Mouse (Mus musculus) right cerebral cortex, postnatal 14 days (tissue): ENCODE measurements around the gene Zfhx3.

Experiments used
- DNase-seq: peaks from one replicate; pipeline ENCODE4 v3.0.0; 2022

The Zfhx3 gene

GRCm38 (mm10) chr8:108724818-108725506, 782.5 kb downstream of the Zfhx3 start:
- DNase-seq: no peak

- no peak for DNase-seq
These were observed 783.2 kb downstream of the Zfhx3 start for GRCm38 (mm10) chr8:108725631-108726030.

- DNase-seq: no peak
These were observed 784.2 kb downstream of the Zfhx3 start for GRCm38 (mm10) chr8:108726541-108727241.

GRCm38 (mm10) chr8:108729169-108729568, 786.7 kb downstream of the Zfhx3 start:
- no peak for DNase-seq

GRCm38 (mm10) chr8:108729667-108730329, 787.4 kb downstream of the Zfhx3 start:
- DNase-seq: no peak

- DNase-seq: no peak
These were observed 788.5 kb downstream of the Zfhx3 start for GRCm38 (mm10) chr8:108730907-108731440.

- no peak for DNase-seq
These were observed 790.1 kb downstream of the Zfhx3 start for GRCm38 (mm10) chr8:108732500-108732899.

GRCm38 (mm10) chr8:108733385-108733784, 790.9 kb downstream of the Zfhx3 start:
- no peak for DNase-seq

GRCm38 (mm10) chr8:108736442-108736841, 794.0 kb downstream of the Zfhx3 start:
- DNase-seq: no peak

- no peak for DNase-seq
These were observed 795.7 kb downstream of the Zfhx3 start for GRCm38 (mm10) chr8:108738179-108738578.

- DNase-seq: no peak
These were observed 797.1 kb downstream of the Zfhx3 start for GRCm38 (mm10) chr8:108739517-108739916.

- peak; percentile 74 for DNase-seq
These were observed 798.0 kb downstream of the Zfhx3 start for GRCm38 (mm10) chr8:108740443-108740842.

GRCm38 (mm10) chr8:108741651-108742050, 799.2 kb downstream of the Zfhx3 start:
- DNase-seq: no peak

GRCm38 (mm10) chr8:108742465-108742864, 800.0 kb downstream of the Zfhx3 start:
- no peak for DNase-seq

GRCm38 (mm10) chr8:108743238-108743637, 800.8 kb downstream of the Zfhx3 start:
- no peak for DNase-seq

- DNase-seq: no peak
These were observed 803.1 kb downstream of the Zfhx3 start for GRCm38 (mm10) chr8:108745551-108745950.

GRCm38 (mm10) chr8:108748095-108748494, 805.7 kb downstream of the Zfhx3 start:
- DNase-seq: no peak

GRCm38 (mm10) chr8:108748851-108749376, 806.5 kb downstream of the Zfhx3 start:
- peak; percentile 31 for DNase-seq

GRCm38 (mm10) chr8:108750806-108751205, 808.4 kb downstream of the Zfhx3 start:
- no peak for DNase-seq

GRCm38 (mm10) chr8:108754556-108754955, 812.1 kb downstream of the Zfhx3 start:
- DNase-seq: no peak

- DNase-seq: no peak
These were observed 813.2 kb downstream of the Zfhx3 start for GRCm38 (mm10) chr8:108755400-108756325.
